Mouse (Mus musculus): Measurements from ENCODE around the gene Asf1a.

GRCm38 (mm10) chr10:53568531-53568930 is 28.0 kb upstream of the Asf1a start:
- TF ChIP-seq CTCF (IDR thresholded peaks at IDR 0.05; ENCODE audit: control insufficient read depth, insufficient read depth, low read length) = no peak
- no peak for TF ChIP-seq POLR2A (IDR thresholded peaks at IDR 0.05; ENCODE audit: borderline replicate concordance, control insufficient read depth, low read depth, low read length)

All from bone marrow, adult 2 months (tissue).